Mouse (Mus musculus): ENCODE measurements around the gene 2200002D01Rik.

Gene 2200002D01Rik

DNA sequence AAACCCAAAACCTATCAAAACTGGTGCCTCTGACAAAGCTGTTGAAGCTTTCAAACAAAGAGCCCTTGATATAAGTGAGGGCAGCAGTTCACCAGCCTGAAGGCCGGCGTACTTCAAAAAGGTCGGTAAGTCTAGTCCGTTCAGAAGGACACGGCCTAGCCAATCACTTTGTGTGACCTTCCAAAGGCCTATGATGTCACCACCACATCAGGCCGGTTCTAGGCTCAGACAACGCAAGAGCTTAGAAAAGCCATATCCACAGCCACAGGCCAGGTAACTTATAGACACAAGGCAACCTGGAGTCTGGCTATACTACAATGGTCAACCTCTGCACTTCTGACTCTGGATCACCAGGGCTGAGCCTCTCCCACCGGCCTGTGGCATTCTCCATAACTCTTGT lies 31.7 kb upstream of the 2200002D01Rik start:
- ATAC-seq (ENCODE audit: low TSS enrichment), result no peak

- no peak for ATAC-seq (ENCODE audit: low TSS enrichment)
Observed at GRCm38 (mm10) chr7:29279261-29279660, 31.0 kb upstream of the 2200002D01Rik start.

DNA sequence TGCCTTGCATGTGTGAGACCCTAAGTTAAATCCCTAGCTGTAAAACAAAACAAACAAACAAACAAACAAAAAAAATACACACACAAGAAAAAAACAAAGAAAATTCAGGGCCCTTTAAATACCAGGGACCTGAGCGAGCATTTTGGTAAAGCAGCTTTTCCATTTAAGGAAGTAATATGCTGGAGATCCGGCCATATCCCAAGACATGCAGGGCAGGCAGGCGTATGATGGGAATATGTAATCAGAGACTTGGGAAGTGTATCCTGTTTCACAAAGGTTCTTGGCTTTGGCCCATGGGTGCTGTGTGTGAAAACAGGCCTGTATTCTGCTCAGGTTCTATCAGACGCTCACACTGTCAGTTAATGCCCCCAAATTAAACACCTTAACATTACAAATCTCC lies 29.2 kb upstream of the 2200002D01Rik start:
- ATAC-seq (ENCODE audit: low TSS enrichment), result no peak

DNA sequence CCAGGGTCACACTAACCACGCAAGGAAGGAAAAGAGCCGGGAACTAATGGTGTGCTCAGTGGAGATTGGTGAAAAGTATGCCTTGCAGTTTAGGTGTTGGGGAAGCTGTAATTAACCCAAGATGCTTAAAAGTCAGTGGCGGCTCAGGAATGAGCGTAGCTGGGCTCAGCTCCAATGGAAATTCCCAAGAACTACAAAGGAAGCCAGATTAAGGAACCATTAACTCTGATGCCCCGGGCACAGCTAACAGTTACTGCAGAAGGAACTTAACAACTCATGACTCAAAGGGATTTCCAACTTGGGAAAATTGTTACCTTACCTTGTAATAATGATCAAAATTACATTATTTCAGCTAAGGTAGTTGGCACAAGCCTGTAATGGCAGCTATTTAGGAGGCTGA lies 28.4 kb upstream of the 2200002D01Rik start:
- ATAC-seq (ENCODE audit: low TSS enrichment), result no peak

GRCm38 (mm10) chr7:29271687-29272465 lies 23.6 kb upstream of the 2200002D01Rik start:
- ATAC-seq (ENCODE audit: low TSS enrichment), result peak; percentile 81

GRCm38 (mm10) chr7:29270445-29270844 lies 22.2 kb upstream of the 2200002D01Rik start:
- ATAC-seq (ENCODE audit: low TSS enrichment), result no peak

DNA sequence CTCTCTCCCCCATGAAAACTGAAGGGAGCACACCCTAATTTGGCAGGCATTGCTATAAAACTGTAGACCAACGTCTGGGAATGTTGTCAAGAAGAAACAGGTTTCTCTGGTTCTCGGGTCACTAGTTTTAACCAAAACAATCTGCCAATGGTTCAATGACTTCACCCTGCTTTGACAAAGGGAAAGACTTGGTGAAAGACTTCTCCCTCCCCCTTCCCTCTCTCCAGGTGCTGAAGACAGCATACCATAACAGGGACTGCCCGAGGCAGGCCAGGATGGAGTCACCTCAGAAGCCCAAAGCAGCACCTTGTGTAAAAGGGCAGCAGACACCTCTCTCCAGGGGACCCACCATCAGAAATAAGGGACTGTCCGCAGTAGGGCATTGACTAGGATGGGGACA lies 18.7 kb upstream of the 2200002D01Rik start:
- ATAC-seq (ENCODE audit: low TSS enrichment), result no peak

DNA sequence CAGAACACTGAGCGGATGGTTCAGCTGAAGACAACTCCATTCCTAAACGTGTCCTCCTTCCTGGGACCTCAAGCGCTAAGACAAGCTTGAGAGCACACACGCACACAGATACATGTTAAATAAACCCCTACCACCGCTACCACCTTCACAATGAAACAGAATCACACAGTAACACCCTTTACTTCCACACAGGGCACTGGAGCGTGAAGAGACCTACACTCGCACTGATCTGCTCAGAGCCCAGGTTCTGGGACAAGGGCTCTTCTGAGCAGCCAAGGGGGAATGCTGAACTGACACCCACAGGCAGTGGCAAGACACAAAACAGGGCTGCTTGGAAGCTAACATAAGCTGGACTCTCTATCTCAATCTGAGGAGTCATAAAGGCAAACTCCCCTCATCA lies 17.4 kb upstream of the 2200002D01Rik start:
- ATAC-seq (ENCODE audit: low TSS enrichment), result no peak

DNA sequence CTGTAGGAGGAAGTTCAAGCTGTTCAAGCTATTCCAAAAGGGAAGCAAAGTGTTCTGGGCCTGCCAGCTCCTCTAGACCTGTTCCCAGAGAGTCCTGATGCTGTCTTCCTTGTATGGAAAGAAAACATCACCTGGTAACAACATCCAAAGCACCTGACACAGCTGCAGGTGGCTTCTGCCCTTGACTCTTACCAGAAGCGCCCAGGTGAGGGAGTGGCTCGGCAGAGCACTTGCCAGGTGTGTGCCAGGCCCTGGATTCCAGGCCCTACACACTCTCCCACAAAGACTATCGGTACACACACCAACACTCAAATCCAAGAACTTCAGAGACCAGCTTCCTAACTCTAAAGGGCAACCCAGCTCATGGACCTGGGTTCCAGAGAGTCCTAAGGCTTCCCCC lies 15.6 kb upstream of the 2200002D01Rik start:
- ATAC-seq (ENCODE audit: low TSS enrichment), result no peak

DNA sequence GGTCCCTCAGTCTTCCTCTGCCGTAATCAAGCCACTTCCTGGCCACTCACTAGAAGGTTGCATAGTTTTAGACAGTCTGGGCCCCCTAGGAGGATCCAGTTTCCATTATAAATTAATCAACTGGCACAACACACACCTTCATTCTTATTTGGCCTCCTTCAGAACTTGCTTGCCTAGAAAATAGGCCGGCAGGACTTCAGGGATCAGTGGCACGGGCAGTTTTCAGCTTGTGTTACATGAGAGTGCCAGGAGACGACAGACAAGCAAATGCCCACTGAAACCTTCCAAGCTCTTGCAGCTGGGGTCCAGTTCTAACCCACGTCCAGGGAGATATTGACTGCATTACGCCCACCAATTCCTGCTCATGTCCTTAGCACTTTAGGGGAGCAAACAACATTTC lies 13.9 kb upstream of the 2200002D01Rik start:
- ATAC-seq (ENCODE audit: low TSS enrichment), result no peak

- ATAC-seq (ENCODE audit: low TSS enrichment), result no peak
Observed at GRCm38 (mm10) chr7:29259781-29260730, 11.8 kb upstream of the 2200002D01Rik start.

DNA sequence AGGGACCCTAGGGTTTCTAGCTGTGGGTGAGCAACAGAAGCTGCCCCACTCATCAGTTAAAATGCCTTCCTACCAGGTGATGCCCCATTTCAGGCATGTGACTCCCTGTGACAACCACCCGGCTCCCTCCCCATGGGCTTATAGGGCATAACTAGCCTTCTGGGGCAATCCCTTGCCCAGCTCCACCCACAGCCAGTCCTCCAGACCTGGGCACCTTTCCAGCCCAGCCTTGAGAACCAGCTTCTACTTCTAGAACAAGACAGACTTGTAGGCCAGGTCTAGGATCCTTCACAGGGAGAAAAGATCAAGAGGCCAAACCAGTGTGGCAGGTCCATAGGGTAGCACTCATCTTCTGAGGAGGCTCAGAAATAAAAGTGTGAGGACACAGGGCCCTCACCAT lies 9.1 kb upstream of the 2200002D01Rik start:
- no peak for ATAC-seq (ENCODE audit: low TSS enrichment)

- ATAC-seq (ENCODE audit: low TSS enrichment), result no peak
Observed at GRCm38 (mm10) chr7:29255875-29256274, 7.6 kb upstream of the 2200002D01Rik start.

GRCm38 (mm10) chr7:29253842-29254241 lies 5.6 kb upstream of the 2200002D01Rik start:
- no peak for ATAC-seq (ENCODE audit: low TSS enrichment)

DNA sequence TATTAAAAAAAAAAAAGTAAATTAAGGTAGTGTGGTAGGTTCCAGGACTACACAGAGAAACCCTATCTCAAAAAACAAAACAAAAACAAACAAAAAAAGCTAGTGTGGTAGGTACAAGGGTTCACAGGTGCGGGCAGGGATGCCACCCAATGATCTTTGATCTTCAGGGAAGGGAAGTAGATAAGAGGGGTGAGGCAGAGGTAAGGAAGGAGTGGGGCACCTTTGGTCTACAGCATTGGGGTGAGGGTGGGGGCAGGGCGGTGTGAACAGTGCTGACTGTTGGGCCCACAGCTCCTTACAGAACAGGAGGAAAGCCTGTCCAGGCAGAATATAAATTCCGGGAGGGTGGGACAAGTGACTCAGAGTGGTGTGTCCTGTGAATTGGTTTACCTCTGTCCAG lies 2.9 kb upstream of the 2200002D01Rik start:
- ATAC-seq (ENCODE audit: low TSS enrichment), result no peak

DNA sequence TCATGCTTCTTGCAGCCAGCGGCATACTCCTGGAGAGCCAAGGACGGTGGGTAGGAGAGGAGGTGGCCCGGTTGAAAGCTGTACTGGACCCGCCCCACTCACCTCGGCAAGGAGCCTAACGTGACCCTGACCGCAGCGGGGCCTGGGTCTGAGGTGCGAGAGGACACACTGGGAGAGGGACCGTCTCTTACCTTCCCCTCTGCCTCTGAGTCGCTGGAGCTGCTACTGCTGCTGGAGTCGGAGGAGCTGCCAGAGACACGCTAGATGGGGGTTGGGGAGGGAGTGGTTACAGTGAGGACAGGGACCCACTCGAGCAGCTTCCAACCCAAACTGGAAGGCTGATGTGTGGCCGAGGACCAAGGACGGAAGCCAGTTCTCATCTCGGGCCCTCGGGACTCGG lies 560 bp downstream of the 2200002D01Rik start:
- no peak for ATAC-seq (ENCODE audit: low TSS enrichment)

DNA sequence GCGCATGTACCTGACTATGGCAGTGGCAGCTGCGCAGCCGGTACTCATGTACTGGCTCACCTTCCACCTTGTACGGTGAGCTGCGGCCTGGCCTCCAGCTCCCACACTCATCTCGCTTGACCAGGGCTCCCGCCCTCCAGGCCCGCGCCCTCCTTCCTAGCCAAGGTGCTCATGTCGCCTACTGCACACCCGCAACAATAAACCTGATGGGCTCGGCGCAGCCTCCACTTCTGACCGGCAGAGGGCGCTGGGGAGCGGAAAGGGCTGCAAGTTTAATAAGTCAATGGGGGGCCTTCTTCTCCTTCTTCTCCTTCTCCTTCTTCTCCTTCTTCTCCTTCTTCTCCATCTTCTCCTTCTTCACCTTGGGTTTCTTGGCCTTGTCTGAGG lies 959 bp downstream of the 2200002D01Rik start:
- ATAC-seq (ENCODE audit: low TSS enrichment), result peak; percentile 22; the same call in 1 of the 2 replicates

DNA sequence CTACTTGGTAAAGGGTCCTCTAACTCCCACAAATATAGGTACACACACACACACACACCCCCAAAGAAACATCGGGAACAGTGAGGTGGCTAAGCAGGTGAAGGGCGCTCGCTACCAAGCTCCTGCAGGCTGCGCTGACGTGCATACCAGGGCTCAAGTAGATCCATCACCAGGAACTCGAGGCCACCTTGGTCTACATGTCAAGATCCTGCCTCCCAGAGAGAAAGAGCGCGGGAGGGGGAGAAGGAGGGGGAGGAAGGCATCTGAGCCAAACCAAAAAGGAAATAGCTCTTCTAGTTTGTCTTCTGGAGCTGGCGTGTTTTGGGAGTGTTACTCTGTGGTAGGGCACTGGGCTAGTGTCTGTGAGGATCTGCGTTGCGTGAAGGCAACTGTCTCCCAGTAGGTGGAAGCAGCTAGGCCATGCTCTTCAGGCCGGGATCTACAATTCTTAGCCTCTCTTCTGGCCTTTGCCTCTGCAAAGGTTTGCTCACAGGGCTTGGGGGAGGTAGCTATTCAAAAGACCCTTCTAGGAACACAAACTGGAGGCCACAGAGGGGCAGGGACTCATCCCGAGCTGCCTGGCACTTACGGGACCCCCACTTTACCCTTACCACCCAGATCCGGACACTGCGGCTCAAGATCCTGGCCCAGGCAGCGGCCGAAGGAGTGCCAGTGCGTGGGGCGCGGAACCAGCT lies 1.5 kb downstream of the 2200002D01Rik start:
- peak; percentile 18; the same call in 1 of the 2 replicates for ATAC-seq (ENCODE audit: low TSS enrichment)

DNA sequence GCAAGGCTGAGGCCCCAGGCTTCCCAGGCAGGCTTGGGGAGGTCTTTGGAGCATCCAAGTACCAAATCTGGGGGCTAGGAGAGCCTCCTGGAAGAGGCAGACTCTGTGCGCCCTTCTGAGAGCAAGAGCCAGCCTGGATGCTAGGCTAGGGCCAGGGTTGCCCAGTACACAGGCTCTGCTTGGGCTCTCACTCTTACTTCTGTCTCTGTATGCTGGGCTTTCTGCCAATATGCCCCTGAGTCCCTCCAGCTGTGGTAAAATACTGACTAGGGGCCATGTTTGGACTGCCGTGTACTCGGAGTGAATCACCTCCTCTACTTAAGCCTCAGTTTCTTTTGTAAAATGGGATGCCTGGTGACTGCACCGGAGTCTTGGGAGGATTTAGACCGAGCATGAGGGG lies 2.3 kb downstream of the 2200002D01Rik start:
- no peak for ATAC-seq (ENCODE audit: low TSS enrichment)

DNA sequence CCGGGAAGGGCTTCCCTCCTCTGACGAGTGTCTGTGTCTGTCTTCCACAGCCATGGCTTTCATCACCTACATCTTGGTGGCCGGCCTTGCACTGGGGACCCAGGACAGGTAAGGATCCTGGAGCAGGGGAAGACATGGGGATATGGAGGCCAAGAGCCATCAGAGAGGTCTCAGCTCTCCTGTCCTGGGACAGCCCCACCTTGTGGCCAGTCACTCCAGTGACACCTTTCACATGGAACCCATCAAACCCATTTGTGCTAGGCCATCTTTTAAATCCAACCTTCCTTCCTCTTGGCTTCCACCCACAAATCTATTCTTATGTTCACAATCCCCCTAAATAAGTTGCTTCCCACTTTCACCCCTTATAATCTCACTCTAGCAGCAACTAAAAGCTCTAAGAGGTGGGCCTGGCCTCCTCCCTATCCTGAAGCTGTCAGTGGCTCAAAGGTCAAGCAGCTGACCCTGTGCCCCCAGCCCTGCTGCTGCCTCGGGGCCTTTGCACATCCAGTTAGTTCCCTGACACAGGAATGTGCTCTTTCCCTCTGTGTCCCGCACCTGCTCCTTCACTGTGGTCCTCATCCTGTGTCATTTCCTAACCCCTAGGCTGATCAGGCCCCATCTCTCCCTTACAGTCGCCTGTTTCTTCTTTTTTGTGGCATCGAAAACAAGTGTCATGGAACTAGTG lies 3.4 kb downstream of the 2200002D01Rik start:
- no peak for ATAC-seq (ENCODE audit: low TSS enrichment)
